Mouse (Mus musculus) ovary, postnatal 10 days (tissue): ENCODE results near the gene Agxt.

ENCODE experiments used
- DNase-seq: peaks from one replicate; pipeline ENCODE4 v3.0.0; 2022; ENCODE audit warnings: low spot score

The Agxt gene

GRCm38 (mm10) chr1:93150907-93151661 is 16.0 kb downstream of the Agxt start:
- DNase-seq = no peak

GRCm38 (mm10) chr1:93157566-93157965 is 22.5 kb downstream of the Agxt start:
- no peak for DNase-seq

- DNase-seq = no peak
Measured at GRCm38 (mm10) chr1:93158916-93159315, 23.9 kb downstream of the Agxt start.

- DNase-seq = no peak
Measured at GRCm38 (mm10) chr1:93159566-93160500, 24.8 kb downstream of the Agxt start.

- DNase-seq = no peak
Measured at GRCm38 (mm10) chr1:93160501-93161133, 25.6 kb downstream of the Agxt start, which contains the start of gene 2310007B03Rik. Gene 2310007B03Rik (minus strand): TSS chr1:93160948.

- no peak for DNase-seq
Measured at GRCm38 (mm10) chr1:93161350-93161749, 26.3 kb downstream of the Agxt start.

- DNase-seq = no peak
Measured at GRCm38 (mm10) chr1:93161921-93162320, 26.9 kb downstream of the Agxt start.

- DNase-seq = no peak
Measured at GRCm38 (mm10) chr1:93162588-93162987, 27.5 kb downstream of the Agxt start.

- DNase-seq = no peak
Measured at GRCm38 (mm10) chr1:93165447-93165846, 30.4 kb downstream of the Agxt start.

GRCm38 (mm10) chr1:93166346-93167079 is 31.5 kb downstream of the Agxt start:
- no peak for DNase-seq

GRCm38 (mm10) chr1:93168295-93168775 is 33.3 kb downstream of the Agxt start, which contains the start of gene Crocc2:
Gene Crocc2 (plus strand): TSS chr1:93168725.
- DNase-seq = no peak

- no peak for DNase-seq
Measured at GRCm38 (mm10) chr1:93173665-93174064, 38.6 kb downstream of the Agxt start.

- peak; percentile 87 for DNase-seq
Measured at GRCm38 (mm10) chr1:93174399-93174798, 39.4 kb downstream of the Agxt start.

GRCm38 (mm10) chr1:93175849-93176248 is 40.8 kb downstream of the Agxt start:
- DNase-seq = no peak

GRCm38 (mm10) chr1:93176525-93177332 is 41.7 kb downstream of the Agxt start:
- DNase-seq = peak; percentile 75

GRCm38 (mm10) chr1:93182281-93182680 is 47.2 kb downstream of the Agxt start:
- no peak for DNase-seq

GRCm38 (mm10) chr1:93184071-93184828 is 49.2 kb downstream of the Agxt start:
- DNase-seq = no peak

GRCm38 (mm10) chr1:93190726-93191305 is 55.8 kb downstream of the Agxt start:
- no peak for DNase-seq

- DNase-seq = no peak
Measured at GRCm38 (mm10) chr1:93194961-93195360, 59.9 kb downstream of the Agxt start.
